Mouse (Mus musculus) bone marrow macrophage, adult 2 months (primary cell): Measurements from ENCODE around the gene Oasl1.

Experiments used
- CTCF ChIP-seq: IDR thresholded peaks from 2 replicates; pipeline ENCODE4 v1.5.1; 2012; ENCODE audit warnings: low read depth, mild to moderate bottlenecking, low read length, moderate library complexity
- POLR2A ChIP-seq: IDR thresholded peaks from 2 replicates; pipeline ENCODE4 v1.6.1; 2012; ENCODE audit warnings: mild to moderate bottlenecking, low read depth, low read length, borderline replicate concordance

DNA sequence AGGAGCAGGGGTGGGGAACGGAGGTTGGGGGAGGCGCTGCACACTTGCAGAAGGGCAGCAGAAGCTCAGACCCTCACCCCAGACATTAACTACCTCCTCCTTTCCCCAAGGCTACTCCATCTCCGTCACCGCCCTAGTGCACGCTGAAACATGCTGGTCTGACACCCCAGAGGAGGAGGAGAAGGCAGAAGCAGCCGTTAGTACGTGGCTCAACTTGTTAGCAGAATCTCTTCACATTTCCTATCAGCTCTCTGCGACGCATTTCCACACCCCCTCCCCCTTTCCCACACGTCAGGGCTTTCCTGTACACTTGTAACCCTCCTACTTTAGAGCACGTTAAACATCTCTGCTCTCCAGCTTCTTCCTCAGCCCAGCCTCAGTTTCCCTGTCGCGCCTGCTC lies 43.6 kb upstream of the Oasl1 start:
- TF ChIP-seq CTCF (no peak), POLR2A (no peak)
